Mouse (Mus musculus) right cerebral cortex, postnatal 10 days (tissue): ENCODE data around the gene Bdnf.

Source experiments
- DNase-seq, 2 experiments: peaks; one replicate each; pipeline ENCODE4 v3.0.0; 2021; ENCODE audit warnings: low spot score in 2 of 2

The Bdnf gene

DNA sequence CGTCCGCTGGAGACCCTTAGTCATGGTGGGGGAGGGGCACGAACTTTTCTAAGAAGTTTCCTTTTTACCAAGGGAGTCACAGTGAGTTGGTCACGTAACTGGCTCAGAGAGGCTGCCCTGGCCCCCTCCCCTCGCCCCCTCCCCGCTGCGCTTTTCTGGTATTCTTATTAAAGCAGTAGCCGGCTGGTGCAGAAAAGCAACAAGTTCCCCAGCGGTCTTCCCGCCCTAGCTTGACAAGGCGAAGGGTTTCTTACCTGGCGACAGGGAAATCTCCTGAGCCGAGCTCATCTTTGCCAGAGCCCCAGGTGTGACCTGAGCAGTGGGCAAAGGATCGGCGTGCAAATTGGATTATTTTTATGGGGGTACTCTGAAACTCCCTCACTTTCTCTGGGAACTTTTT lies at the start of gene Bdnf:
Gene Bdnf (plus strand): TSS at position 169 of the 400 bp plus-strand sequence.
- peak in 1 of 2 experiments; percentile 29 for DNase-seq

DNA sequence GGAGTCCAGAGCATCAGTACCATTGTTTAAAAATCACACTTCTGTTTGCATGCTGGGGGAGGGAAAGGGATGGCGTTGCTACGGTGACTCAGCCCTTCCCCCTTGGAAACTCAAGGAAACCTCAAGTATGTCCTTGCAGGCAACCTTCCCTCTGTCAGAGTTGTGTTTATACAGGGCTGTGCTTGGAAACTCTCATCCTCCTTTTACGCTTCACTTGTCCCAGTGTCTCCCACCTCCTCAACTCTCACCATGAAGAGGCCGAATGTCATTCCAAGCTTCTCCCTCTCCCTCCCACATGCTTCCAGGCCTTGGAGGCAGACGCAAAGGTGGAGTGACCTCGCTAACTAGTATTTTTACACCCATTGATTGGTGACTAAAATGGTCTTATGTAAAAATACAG lies 47.6 kb upstream of the Bdnf start:
- DNase-seq = no peak

DNA sequence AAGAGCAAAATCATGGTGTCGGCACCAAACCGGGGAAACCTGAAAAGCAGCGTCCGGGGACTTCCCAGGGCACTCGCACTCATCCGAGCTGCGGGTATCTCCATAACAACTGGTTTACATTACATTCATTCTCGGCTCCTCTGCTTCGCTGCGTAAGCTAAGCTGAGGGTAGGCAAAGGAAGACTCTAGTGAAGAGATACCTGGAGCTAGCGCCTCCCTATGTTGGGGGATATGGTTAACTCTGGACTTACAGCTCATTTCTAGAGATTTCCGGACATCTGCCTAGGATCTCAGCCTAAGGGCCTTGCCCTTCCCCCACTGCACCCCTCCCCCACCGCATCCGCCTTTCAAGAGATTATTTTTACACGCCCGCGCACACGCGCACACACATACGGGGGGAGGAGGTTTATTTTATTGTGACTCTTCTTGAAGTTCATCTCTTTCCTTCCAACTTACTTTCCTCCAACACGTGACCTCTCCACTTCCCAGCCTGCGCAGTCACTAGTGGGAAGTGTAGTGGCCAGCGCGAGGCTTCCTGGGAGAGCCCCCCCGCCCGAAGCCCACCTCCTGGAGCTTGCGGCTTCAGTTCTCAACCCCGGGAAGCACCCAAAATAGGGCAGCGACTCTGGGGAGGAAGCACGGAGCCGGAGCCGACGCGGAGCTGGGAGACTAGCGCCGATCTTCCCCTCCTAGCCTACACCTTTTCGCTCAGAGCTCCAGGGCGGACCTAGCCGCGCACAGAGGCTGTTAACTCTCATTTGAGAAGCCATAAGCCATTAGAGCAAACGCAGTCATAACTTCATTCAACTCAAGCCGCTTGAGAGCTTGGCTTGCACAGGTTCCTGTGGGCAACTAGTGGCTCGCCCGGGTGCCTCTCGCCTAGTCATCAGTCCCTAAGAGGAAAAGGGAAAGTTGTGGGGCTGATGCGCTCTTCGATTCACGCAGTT lies 718 bp upstream of the Bdnf start:
- DNase-seq = peak in 1 of 2 experiments; percentile 34

DNA sequence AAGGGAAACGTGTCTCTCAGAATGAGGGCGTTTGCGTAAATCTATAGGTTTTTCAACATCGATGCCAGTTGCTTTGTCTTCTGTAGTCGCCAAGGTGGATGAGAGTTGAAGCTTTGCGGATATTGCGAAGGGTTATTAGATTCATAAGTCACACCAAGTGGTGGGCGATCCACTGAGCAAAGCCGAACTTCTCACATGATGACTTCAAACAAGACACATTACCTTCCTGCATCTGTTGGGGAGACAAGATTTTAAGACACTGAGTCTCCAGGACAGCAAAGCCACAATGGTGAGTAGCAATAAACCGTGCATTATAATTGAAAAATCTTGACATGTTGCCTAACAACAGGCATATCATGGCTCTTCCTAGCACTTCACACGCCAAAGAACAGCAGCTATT lies 551 bp downstream of the Bdnf start:
- DNase-seq = no peak

DNA sequence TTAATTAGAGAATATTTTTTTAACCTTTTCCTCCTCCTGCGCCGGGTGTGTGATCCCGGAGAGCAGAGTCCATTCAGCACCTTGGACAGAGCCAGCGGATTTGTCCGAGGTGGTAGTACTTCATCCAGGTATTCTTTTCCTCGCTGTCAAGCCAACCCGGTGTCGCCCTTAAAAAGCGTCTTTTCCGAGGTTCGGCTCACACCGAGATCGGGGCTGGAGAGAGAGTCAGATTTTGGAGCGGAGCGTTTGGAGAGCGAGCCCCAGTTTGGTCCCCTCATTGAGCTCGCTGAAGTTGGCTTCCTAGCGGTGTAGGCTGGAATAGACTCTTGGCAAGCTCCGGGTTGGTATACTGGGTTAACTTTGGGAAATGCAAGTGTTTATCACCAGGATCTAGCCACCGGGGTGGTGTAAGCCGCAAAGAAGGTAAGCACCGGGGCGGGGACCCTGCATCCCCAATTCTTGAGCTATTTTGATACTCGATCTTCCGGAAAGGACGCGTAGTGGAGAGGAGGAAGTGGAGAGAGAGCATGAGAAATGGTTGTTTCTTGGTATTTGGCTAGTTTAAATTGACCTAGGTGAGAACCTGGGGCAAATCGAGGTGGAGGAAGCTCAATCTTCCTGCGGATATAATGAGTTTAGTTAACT lies 1.6 kb downstream of the Bdnf start:
- peak; percentile 44 to 53 for DNase-seq

DNA sequence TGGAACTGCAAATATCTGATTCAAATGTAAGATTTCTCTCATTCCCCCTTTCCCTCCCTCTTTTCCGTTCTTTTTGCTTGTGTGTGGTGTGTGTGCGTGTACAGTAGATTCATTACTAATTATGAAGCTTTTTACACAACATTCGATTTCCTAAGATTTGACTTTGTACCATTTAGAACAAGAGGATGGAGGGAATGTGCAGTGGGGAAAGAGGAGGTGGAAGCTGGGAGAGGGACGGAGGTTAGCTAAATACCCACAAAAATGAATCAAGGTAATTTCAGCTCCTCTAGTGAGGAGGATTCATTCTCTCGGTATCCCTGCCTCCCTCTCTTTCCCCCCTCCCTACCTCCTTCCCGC lies 2.1 kb downstream of the Bdnf start:
- DNase-seq = peak in 1 of 2 experiments; percentile 21

DNA sequence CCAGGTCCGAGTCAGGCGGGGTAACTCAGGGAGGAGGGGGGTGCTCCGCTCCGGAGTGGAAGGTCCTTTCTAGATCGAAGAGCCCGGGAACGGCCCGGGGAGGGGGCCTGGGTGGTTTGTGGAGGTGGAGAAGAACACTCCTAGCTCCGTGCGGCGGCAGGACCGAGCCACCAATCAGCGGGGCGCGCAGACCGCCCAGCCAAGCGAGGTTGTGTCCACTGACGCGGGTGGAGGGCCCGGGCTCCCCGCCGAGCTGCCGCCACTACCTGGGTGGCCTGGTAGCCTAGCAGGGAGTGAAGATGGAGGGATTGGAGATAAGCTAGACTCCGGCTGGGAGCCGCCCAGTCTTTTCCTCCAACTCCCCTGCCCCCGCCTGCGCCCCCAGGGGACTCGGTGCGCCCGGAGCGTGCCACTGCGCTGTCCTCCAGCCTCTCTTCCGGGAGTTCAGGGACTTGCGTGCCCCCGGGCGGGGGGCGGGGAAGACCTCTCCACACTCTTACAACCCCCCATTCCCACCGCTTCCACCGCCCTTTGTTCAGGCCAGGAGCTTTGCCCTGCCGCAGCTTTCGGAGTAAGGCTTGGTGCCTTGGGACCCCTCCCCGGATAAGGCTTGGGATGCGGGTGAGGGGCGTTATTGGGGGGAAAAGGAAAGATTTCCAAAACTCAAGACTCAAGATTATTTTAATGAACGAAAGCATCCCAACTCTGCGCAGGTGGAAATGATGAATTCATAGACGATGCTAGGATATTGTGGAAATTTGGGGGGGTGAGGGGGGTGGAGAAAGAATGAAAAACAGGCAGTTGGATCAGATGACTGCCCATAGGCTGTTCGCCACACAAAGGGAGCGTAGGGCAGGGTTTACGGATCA lies 3.0 kb downstream of the Bdnf start:
- DNase-seq = peak; percentile 73 to 74

- peak; percentile 90 to 94 for DNase-seq
Measured at GRCm38 (mm10) chr2:109678090-109678409, 3.5 kb downstream of the Bdnf start.

DNA sequence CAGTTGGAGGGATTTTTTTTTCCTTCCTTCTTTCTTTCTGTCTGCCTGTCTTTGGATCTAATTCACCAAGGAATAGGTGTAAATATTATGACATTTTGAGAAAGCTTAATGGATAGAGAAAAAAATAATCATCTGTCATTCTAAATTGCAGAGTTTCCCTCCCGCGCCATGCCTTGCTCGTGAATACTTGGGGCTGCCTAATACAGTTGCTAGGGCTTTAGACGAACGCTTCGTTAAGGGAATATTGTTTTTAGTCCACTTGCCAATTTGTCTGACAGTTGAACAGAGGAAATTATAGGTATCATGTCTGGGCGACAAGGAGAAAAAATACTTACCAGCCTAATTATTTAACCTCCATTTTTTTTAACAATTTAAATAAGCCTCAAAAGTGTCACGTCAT lies 4.0 kb downstream of the Bdnf start:
- no peak for DNase-seq

DNA sequence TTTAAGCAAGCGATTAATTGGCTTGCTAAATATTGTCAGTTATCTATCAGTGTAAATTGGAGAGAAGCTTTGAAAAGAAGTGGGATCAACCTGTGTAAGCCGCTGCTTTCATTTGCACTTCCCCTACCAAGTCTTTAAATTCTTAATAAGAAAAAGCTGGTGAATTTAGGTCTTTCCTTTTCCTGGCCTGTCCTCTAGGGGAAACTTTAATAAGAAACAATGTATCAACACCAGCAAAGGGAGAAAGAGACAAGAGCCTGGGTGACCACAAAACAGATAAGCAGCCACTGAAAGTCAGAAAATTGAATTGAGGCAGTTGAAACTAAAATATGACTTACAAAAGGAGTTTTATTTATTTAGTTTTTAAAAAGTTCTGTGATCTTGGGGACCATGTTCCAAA lies 4.9 kb downstream of the Bdnf start:
- DNase-seq = no peak

DNA sequence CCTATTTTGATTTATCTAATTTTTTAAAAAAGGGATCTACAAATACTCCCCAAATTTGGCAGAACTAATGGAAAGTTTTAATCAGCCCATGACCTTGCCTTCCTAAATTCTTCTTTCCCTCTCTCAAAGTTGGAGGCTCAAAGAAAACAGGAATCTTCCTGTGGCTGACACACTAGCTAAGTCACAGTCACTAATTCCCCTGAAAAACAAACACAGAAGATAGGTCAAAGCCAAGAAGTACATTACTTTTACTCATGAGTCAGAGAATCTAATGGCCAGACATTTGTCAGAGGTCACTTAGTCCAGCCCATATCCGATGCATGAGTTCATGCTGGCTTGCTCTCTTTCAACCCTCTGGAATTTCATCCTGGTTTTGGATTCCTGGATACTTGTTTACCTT lies 6.6 kb downstream of the Bdnf start:
- DNase-seq = no peak

GRCm38 (mm10) chr2:109688661-109689060 lies 14.2 kb downstream of the Bdnf start:
- no peak for DNase-seq

GRCm38 (mm10) chr2:109692266-109693177 lies 18.0 kb downstream of the Bdnf start:
- peak; percentile 62 to 74 for DNase-seq

DNA sequence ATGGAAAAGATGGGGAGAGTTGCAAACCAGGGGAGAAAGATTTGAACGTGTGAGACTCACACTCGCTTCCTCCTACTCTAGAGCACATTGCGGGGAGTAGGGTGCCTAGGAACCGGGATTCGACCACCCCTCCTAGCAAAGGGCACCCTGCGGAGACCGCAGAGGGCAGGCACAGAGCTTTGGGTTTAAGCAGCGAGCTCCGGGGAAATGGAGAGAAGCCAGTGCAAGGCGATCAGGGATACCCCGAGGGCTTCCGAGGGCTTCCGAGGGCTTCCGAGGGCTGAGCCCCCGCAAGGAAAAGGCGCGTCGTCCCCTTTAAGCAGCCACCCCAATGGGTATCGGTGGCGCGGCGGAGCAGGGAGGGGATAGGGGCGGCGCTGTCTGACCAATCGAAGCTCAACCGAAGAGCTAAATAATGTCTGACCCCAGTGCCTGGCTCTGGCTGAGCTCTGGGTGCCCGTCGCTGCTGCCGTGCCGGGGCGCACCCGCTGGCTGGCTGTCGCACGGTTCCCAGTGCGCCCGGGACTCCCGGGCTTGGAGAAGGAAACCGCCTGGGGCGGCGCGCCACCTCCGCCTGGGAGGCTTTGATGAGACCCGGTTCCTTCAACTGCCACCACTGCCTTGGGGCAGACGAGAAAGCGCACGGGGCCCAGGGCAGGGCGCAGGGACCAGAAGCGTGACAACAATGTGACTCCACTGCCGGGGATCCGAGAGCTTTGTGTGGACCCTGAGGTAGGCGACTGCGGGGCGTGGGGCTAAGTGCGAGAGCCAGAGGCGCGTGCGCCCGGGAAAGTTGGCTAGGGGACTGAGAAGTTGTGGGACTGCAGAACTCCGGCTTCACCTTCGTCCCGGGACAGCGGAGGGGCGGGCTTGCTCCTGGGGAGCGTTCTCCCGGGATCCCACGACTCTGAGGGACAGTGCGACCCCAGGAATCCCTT lies 18.9 kb downstream of the Bdnf start:
- peak; percentile 52 to 60 for DNase-seq

- DNase-seq = peak in 1 of 2 experiments; percentile 24
Measured at GRCm38 (mm10) chr2:109694116-109694837, 19.8 kb downstream of the Bdnf start.

DNA sequence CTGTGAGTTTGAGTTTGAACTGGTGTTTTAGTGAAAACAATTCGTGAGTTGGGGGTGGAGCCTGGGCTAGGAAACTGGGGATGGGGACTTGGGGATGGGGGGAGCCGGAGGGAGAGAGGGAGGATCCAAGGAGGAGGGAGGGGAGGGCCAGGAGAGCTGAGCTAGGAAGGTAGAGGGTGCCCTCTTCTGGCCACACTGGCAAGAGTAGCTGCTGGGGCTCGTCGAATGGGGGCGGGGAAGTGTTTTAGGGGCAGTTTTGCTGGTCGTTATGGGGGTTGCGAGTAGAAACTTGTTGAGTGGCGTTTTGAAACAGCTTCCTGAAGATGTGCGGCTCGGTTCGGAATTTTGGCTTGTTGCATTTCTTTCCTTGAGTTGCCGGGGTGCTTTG lies 20.3 kb downstream of the Bdnf start:
- DNase-seq = peak; percentile 77 to 87

GRCm38 (mm10) chr2:109697151-109697550 lies 22.7 kb downstream of the Bdnf start:
- DNase-seq = peak in 1 of 2 experiments; percentile 21

DNA sequence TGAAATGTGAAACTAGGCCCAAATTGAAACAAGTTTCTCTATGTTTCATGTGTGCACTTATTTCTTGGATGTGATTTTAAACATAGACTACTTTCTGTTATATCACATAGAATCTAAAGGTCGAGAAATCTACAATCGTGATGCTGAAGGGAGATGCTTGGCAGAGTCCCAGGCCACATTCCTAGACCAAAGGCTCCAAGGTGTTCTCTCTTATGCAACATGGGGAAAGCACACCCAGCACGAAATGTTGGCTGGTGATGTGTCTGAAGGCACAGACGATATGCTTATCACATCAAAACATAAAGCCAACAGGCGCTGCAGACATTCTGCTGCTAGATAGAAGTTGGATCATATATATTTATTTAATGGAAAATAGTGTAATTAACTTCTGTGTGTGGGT lies 25.8 kb downstream of the Bdnf start:
- DNase-seq = no peak

DNA sequence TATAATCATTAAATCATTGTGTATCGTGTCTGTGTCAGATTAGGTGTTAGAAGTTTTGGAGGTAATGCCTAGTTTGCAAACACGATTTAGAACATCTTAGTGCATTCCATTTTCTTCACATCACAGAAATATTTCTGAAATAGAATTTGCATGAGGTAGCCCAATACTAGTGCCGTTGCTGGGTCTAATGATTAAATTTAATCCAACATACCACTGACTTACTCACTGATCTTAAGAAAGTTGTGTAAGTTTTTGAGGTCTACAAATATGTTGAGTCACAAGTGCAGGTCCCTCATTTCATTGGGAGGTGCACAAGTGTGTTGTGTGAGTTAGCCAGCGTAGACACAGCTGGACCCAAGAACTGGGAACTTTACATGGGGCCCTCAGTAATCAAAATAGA lies 29.1 kb downstream of the Bdnf start:
- no peak for DNase-seq
